Mouse (Mus musculus): ENCODE measurements around the gene Atmin. TPM values are rescaled to one million over a fixed set of nuclear protein-coding genes. Genes with fewer than 3 reads are reported as not detected.

The Atmin gene
- total RNA-seq (2022) = 10 to 100 TPM; 23.9 to 33.7 (median 30.8) TPM

GRCm38 (mm10) chr8:116943161-116943554 is at the start of gene Atmin:
Atmin (plus strand) TSS chr8:116943393.
- peak; percentile 68 for DNase-seq

GRCm38 (mm10) chr8:116893938-116894337 is 49.3 kb upstream of the Atmin start:
- no peak for DNase-seq

- no peak for DNase-seq
These were observed 47.7 kb upstream of the Atmin start for GRCm38 (mm10) chr8:116895521-116895920.

DNA sequence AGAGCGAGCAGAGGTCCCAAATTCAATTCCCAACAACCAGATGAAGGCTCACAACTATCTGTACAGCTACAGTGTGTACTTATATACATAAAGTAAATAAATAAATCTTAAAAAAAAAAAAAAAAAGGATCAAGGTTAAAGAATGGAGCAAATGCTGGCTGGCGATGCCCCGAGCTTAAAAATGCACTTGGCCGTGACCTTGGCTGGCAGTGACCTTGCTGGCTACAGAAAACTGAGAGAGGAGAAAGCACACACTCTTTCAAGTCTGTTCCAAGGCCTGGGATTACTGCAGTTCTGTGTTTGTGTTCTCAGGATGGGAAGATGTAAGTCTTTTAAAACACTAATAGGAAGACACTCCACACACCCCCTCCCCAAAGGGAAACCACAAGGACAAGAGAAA is 38.5 kb upstream of the Atmin start:
- peak; percentile 57 for DNase-seq

- no peak for DNase-seq
These were observed 37.9 kb upstream of the Atmin start for GRCm38 (mm10) chr8:116905252-116905651.

DNA sequence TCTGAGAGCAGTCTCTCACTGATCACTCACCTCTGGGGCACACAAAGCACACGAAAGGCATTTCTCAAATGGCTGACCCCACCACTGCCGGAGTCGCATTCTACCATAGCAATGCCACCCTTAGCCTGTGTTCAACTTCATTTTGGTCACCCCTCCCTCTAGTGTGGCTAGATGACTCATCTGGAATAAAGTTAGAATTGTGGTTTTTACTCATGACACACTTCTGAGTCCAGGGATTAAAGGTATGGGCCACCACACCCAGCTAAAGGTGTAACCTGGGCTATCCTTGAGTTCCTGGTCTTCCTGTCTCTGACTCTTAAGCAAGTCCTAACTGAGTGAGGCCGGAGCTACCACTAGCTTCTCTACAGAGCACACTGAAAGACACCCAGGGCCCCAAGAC is 37.4 kb upstream of the Atmin start:
- no peak for DNase-seq

DNA sequence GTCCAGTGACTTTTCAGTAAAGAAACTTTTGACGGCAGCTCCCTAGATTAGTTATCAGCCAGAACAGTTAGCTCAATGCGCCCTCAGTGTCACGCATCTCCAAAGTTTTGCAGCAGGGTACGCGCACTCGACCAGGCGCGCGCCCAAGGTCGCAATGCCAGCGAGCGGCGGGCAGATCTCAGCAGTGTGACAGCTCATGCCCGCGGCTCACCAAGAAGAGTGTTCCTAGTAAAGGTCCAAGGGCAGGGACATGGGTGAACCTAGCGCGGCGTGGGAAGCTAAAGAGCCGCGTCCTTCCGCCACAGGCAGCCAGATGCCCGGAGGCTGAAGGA is 22.2 kb upstream of the Atmin start:
- DNase-seq = peak; percentile 67

DNA sequence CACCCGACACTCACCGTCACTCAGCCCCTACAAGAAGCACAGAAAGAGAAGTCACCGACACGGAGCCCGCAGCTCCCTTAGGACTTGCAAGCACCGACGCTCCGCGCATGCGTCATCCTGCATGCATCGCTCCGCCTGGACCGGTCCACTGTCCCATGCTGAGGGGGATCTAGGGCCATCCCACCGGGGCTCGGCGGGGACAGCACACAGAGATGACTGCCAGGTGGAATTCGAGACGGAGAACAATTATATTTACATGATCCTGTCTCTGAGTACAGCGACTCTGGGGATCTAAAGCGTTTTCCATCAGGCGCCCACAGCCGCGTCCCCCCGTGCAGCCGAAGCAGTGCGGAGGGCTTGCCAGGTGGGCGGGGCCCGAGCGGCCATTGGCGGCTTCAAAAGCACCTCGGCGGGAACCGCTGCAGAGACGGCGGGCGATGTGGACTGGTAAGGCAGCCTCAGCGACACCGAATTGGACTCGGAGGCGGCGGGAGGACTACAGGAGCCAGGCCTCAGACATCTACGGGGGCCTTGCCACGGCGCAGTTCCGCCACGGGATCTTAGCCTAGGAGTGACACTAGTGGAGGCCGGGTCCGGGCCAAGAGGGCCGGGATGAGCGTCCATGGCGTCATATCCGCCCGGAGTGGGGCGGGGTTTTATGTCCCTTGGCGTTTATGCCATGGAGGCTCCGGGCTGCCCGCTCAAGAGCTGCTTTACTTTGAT is 21.7 kb upstream of the Atmin start, which contains the start of the genes Cmc2 and Cenpn:
Gene Cmc2, minus strand, starts transcription at position 119 of the 723 bp plus-strand sequence.
Gene Cenpn, plus strand, starts transcription at position 394 of the 723 bp plus-strand sequence.
- peak; percentile 83 for DNase-seq

GRCm38 (mm10) chr8:116922060-116922757 is 21.0 kb upstream of the Atmin start:
- DNase-seq = no peak

DNA sequence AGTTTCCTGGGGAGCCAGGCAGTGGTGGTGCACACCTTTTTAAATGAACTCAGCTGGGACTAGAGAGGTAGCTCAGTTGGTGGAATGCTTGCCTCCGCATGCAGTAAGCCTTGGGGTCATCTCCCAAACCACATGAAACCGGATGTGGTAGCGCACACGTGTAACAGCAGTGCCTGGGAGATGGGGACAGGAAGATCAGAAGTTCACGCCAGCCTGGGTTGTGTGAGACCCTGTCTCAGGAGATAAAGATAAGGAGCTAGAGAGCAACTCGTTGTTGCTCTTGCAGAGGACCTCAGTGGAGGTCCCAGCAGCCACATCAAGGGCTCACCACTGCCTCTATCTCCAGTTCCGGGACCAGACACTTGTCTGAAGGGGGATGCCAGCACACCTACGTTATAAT is 19.7 kb upstream of the Atmin start:
- DNase-seq = no peak

DNA sequence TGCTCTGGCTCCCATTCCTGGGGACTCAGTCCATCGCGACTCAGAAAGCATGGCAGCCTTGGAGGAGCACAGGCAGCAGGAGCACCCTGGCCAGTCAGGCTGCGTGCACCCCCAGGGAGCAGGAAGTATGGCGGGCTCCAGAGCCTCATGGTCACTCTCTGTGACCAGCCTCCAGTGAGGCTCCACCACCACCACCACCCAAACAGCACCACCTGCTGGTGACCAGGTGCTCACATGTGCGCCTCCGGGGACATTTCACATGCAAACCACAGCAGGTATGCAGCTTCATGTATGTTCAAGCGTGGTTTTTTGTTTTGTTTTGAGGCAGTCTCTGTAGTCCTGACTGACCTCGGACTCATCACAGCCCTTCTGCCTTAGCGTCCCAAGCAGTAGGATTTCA is 15.3 kb upstream of the Atmin start:
- DNase-seq = no peak

DNA sequence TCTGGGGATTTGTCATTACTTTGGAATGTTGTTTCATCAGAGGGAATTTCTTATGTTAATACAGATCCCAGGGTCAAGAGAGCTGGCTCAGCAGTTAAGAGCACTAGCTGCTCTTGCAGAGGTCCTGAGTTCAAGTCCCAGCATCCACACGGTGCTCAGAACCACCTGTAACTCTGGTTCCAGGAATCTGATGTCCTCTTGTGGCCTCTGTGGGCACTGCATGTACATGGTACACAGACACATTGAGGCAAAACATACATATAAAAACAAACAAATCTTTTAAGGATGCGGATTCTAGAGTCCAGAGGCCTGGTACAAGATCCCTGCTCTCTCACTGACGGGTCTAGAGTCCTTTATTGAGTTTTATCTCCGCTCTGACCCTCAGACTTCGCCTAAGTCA is 14.6 kb upstream of the Atmin start:
- DNase-seq = no peak

GRCm38 (mm10) chr8:116934976-116935375 is 8.2 kb upstream of the Atmin start:
- no peak for DNase-seq

DNA sequence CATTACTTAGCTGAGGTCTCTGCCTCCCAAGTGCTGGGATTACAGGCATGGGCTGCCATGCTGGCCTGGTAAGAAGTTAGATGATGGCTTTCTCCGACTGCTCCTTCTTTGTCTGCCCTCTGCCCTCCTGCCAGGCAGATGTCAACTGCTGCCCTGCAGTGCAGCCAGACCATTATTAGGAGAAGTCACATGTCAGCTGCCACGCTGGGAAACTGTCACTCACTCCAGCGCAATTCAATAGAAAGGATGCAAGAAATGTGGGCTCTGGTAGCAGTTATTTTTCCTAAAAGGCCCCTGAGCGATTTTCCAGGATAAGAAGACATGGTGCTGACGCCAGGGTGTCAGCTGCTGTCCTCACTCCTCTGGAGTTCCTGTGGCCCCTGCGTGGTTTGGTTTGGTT is 7.7 kb upstream of the Atmin start:
- DNase-seq = no peak

DNA sequence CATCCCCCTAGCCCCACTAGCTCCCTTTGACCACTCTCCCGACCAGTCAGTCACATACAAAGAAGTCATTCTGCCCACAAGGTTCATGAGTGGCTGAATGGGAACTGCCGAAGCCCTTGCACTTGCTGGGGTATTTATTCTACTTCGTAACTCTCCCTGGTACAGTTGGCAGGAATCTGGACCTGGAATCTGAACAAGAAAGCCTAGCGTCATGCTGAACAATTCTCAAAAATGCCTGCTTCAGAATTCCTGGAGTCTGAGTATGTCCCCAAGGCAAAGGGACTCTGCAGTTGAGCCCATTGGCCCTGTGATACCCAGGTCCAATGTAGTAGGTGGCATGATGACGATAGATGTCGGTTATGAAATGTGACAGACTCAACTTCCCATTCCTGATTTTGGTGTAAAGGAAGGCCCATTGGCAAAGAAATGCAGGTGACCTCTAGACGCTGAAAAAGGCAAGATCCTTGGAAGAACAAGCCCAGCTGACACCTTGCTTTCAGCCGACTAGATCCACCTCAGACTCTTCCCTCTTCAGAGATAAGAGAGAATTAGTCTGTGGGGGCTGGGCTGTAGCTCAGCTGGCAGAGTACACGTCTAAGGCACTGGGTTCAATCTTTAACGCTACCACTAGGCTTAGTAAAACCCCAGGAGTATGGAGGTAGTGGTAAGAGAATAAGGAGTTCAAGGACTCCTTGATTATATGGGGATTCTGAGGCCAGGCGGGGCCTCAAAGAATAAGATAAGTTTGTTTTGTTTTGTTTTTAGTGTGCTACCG is 722 bp upstream of the Atmin start:
- no peak for DNase-seq

- DNase-seq = no peak
These were observed 577 bp downstream of the Atmin start for GRCm38 (mm10) chr8:116943555-116944384.

DNA sequence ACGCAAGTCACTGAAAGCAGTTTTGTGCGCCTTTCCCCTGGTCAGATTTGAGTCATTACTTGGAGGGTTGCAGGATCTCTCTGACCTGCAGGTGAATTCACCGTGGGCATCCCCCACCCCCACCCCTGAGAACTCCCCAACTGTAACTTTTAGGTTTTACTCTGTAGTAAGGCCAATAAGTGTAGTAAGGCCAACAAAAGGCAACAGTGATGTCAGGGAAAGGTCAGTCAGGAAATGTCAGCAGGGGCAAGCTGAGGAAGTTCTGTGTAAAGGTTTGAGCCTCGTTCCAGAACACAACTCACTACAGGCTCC is 1.1 kb downstream of the Atmin start:
- no peak for DNase-seq

DNA sequence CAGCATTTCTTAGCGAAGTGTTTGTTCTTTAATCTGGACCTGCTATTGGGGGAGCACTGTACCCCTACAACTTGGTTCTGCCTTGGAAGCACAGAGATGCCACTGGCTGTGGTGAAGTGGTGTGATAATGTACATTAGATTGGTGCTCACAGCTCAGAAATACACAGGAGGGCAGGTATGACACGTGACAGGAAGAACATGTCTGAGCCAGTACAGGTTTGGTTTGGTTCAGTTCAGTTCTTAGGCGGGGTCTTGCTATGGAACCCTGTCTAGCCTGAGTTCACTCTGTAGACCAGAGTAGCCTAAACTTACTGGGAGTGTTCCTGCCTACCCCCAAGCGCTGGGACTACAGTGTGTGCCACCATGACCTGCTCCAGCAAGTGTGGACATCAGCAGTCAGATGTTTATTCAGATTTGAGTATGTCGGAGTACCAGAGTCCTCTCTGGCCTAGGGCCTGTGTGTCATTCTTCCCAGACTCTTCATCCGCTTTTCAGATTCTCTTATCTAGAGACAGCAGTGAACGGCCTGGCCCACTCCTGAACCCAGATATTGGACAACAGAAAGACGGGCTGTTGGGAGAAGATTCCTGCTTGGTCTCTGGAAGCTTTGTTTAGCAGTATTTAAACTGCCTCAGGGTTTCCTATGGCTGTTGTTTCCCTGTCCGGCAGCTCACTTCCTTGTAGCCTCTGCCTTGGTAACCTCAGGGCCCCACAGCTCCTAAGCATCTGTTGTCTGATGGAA is 2.1 kb downstream of the Atmin start:
- no peak for DNase-seq

DNA sequence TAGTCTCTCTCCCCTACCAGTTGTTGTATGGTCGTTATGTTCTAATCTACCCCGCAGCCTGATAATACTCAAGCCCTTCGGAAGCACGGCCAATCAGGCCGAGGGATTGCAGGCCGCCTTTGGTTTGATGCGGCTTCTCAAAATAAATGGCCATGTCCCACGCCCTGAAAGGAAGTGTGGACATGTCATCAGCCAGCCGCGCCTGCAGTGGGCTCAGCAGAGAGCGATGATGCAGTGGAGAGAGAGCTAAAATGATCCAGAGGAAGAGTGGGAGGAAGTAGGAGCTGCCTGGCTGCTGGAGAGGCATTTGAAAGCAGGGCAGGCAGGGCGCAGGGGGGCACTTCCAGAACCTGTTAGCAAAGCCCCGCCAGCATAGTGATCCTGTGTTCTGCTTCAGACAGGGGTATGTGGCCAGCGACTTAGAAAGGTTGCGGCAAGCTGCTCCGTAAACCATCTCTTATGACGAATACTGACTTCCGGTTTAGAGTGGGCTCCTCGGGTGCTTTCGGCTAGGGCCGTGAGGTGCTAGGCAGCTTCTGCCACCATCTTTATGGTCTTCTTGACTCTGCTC is 3.2 kb downstream of the Atmin start:
- no peak for DNase-seq

GRCm38 (mm10) chr8:116946851-116947250 is 3.7 kb downstream of the Atmin start:
- DNase-seq = no peak

GRCm38 (mm10) chr8:116947589-116947988 is 4.4 kb downstream of the Atmin start:
- no peak for DNase-seq

- no peak for DNase-seq
These were observed 8.2 kb downstream of the Atmin start for GRCm38 (mm10) chr8:116951369-116951768.

All from adrenal gland, adult 8-10 months (tissue).